Mouse (Mus musculus) megakaryocyte, embryonic 14.5 days (primary cell): ENCODE measurements around the gene Myb.

ENCODE experiments used
- FLI1 ChIP-seq: IDR thresholded peaks from 2 replicates; pipeline ENCODE4 v1.6.1; 2012; ENCODE audit warnings: low read length, inconsistent platforms, mixed read lengths
- GATA1 ChIP-seq: IDR thresholded peaks from 3 replicates; pipeline ENCODE4 v1.6.1; 2012; ENCODE audit warnings: mixed read lengths, low read length, inconsistent platforms, borderline replicate concordance

DNA sequence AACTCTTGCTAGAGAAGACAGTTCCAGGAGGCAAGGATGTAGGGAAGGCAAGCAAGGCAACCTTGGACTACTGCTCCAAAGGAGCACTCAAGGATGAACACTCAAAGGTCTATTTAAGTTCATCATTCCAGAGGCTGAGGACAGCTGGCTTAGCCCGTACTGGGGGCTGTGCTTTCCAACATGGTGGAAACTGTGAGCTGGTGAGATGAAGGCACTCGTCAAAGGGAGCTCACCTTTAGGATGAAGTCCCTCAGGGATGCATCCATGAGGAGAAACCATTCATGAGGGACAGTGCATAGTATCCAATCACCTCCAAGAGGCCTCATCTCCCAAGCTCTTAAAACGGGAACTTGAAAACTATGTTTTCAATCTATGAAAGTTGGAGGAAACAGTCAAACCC, 42.7 kb upstream of the Myb start:
- TF ChIP-seq GATA1, result no peak
- TF ChIP-seq FLI1, result no peak
